Mouse (Mus musculus) kidney, postnatal 0 days (tissue): ENCODE measurements around the gene Igsf8. TPM values are rescaled to one million over a fixed set of nuclear protein-coding genes. Genes with fewer than 3 reads are reported as not detected.

Experiments
- ATAC-seq: fragments of 200-750 bp; cut with Nextera tagmentation; replicated peaks from 2 replicates; pipeline ENCODE4 v1.8.0; 2017; ENCODE audit warnings: low read depth, moderate number of reproducible peaks, moderate TSS enrichment, moderate library complexity; ENCODE audit not compliant: low FRiP score
- DNase-seq: peaks from one replicate; pipeline ENCODE4 v3.0.0-alpha.2; 2016; ENCODE audit warnings: low spot score
- H3K27ac ChIP-seq: fragments of 300-500 bp; sonication (generic); 2 replicates; pipeline ENCODE4 v1.5.1; 2014; ENCODE audit warnings: mild to moderate bottlenecking
- H3K27me3 ChIP-seq: fragments of 300-500 bp; sonication (generic); 2 replicates; pipeline ENCODE4 v1.6.1; 2014; ENCODE audit warnings: low read length, mixed read lengths; ENCODE audit not compliant: insufficient read depth
- H3K36me3 ChIP-seq: fragments of 300-500 bp; sonication (generic); 2 replicates; pipeline ENCODE4 v1.6.1; 2014; ENCODE audit warnings: low read length, mixed read lengths; ENCODE audit not compliant: insufficient read depth
- H3K4me1 ChIP-seq: fragments of 300-500 bp; sonication (generic); replicated peaks from 2 replicates; pipeline ENCODE4 v1.6.1; 2014; ENCODE audit warnings: antibody characterized with exemption, low read length, mixed read lengths; ENCODE audit not compliant: insufficient read depth
- H3K4me2 ChIP-seq: fragments of 300-500 bp; sonication (generic); 2 replicates; pipeline ENCODE4 v1.6.1; 2014; ENCODE audit warnings: mild to moderate bottlenecking, low read length, moderate library complexity, mixed read lengths
- H3K4me3 ChIP-seq: fragments of 300-500 bp; sonication (generic); replicated peaks from 2 replicates; pipeline ENCODE4 v1.5.1; 2014; ENCODE audit warnings: low read depth, low read length
- H3K9ac ChIP-seq: fragments of 300-500 bp; sonication (generic); 2 replicates; pipeline ENCODE4 v1.6.1; 2014; ENCODE audit warnings: low read depth, low read length
- H3K9me3 ChIP-seq: fragments of 300-500 bp; sonication (generic); replicated peaks from 2 replicates; pipeline ENCODE4 v1.6.1; 2016; ENCODE audit warnings: low read length, inconsistent platforms, mixed read lengths
- CTCF ChIP-seq: IDR thresholded peaks from 2 replicates; pipeline ENCODE4 v1.5.1; 2016; ENCODE audit warnings: antibody characterized with exemption, low read depth, mild to moderate bottlenecking, moderate library complexity
- WGBS: fragments of 180-500 bp; shearing (Covaris S2); extraction: QIAGEN DNeasy Blood & Tissue Kit; methylation state at CpG from one replicate; pipeline ENCODE4 v1.1.7; 2014; 5-methylcytosine and 5-hydroxymethylcytosine counted together
- polyA plus RNA-seq: library from polyadenylated mRNA; unstranded; fragments of >200 nt; fragmentation: Nextera tagmentation; extraction: Ambion mirVana; gene quantifications from 2 replicates; pipeline ENCODE4 v1.2.1, GENCODE M21; 2015

Igsf8 gene
- polyA plus RNA-seq, 1 experiment from 2014 or later: 39.0 TPM

- Histone ChIP-seq H3K27ac (no peak overlapping the region), H3K9me3 (no peaks in the 10 kb centered on the region), H3K4me2 (no peak overlapping the region), H3K9ac (no peak overlapping the region), H3K27me3 (no peaks in the 10 kb centered on the region), H3K4me3 (no peak overlapping the region), H3K36me3 (no peaks in the 10 kb centered on the region), H3K4me1 (no peaks in the 10 kb centered on the region)
- 57% methylated on average over 10 of the region's 10 CpGs for WGBS
- ATAC-seq (no peak), DNase-seq (no peak)
- TF ChIP-seq CTCF: no peak
These were observed 10.3 kb downstream of the Igsf8 start for GRCm38 (mm10) chr1:172271765-172272164.

GRCm38 (mm10) chr1:172273386-172273785 is 11.9 kb downstream of the Igsf8 start:
- ATAC-seq: no peak
- Histone ChIP-seq H3K9me3 (no peaks in the 10 kb centered on the region), H3K4me3 (no peak overlapping the region), H3K27ac (no peak overlapping the region), H3K36me3 (no peaks in the 10 kb centered on the region), H3K4me1 (no peaks in the 10 kb centered on the region), H3K9ac (no peak overlapping the region), H3K4me2 (no peak overlapping the region), H3K27me3 (no peaks in the 10 kb centered on the region)
- no peak for TF ChIP-seq CTCF
- DNase-seq: no peak
- WGBS: 91% methylated on average over 6 of the region's 6 CpGs

GRCm38 (mm10) chr1:172274116-172274515 is 12.7 kb downstream of the Igsf8 start:
- H3K27ac ChIP-seq: no peak overlapping the region
- H3K4me3 ChIP-seq: no peak overlapping the region
- H3K9ac ChIP-seq: no peak overlapping the region
- no peaks in the 10 kb centered on the region for H3K4me1 ChIP-seq
- H3K9me3 ChIP-seq: no peaks in the 10 kb centered on the region
- TF ChIP-seq CTCF: no peak
- H3K36me3 ChIP-seq: no peaks in the 10 kb centered on the region
- H3K27me3 ChIP-seq: no peaks in the 10 kb centered on the region
- ATAC-seq (no peak), DNase-seq (no peak)
- 55% methylated on average over 5 of the region's 5 CpGs for WGBS
- no peak overlapping the region for H3K4me2 ChIP-seq

- WGBS: 75% methylated on average over 5 of the region's 5 CpGs
- DNase-seq (no peak), ATAC-seq (no peak)
- Histone ChIP-seq H3K4me3 (no peak overlapping the region), H3K4me2 (no peak overlapping the region), H3K27ac (no peak overlapping the region), H3K4me1 (no peaks in the 10 kb centered on the region), H3K36me3 (no peaks in the 10 kb centered on the region), H3K9ac (no peak overlapping the region), H3K9me3 (no peaks in the 10 kb centered on the region), H3K27me3 (no peaks in the 10 kb centered on the region)
- no peak for TF ChIP-seq CTCF
These were observed 13.1 kb downstream of the Igsf8 start for GRCm38 (mm10) chr1:172274547-172274946.

GRCm38 (mm10) chr1:172277172-172277571 is 15.7 kb downstream of the Igsf8 start:
- DNase-seq (no peak), ATAC-seq (no peak)
- TF ChIP-seq CTCF: no peak
- Histone ChIP-seq H3K36me3 (no peaks in the 10 kb centered on the region), H3K9ac (no peak overlapping the region), H3K9me3 (no peaks in the 10 kb centered on the region), H3K4me1 (no peaks in the 10 kb centered on the region), H3K4me2 (no peak overlapping the region), H3K27me3 (no peaks in the 10 kb centered on the region), H3K4me3 (no peak overlapping the region), H3K27ac (no peak overlapping the region)
- WGBS: 69% methylated on average over 3 of the region's 3 CpGs

GRCm38 (mm10) chr1:172278328-172278727 is 16.9 kb downstream of the Igsf8 start:
- H3K4me1 ChIP-seq: no peaks in the 10 kb centered on the region
- no peak overlapping the region for H3K9ac ChIP-seq
- no peak for DNase-seq
- H3K9me3 ChIP-seq: no peaks in the 10 kb centered on the region
- no peaks in the 10 kb centered on the region for H3K27me3 ChIP-seq
- no peak overlapping the region for H3K4me3 ChIP-seq
- WGBS: 92% methylated on average over 13 of the region's 13 CpGs
- no peak for ATAC-seq
- no peak overlapping the region for H3K4me2 ChIP-seq
- no peaks in the 10 kb centered on the region for H3K36me3 ChIP-seq
- no peak overlapping the region for H3K27ac ChIP-seq
- TF ChIP-seq CTCF: no peak

GRCm38 (mm10) chr1:172279768-172280509 is 18.5 kb downstream of the Igsf8 start:
- no peak for DNase-seq
- Histone ChIP-seq H3K4me3 (no peak overlapping the region), H3K9me3 (no peaks in the 10 kb centered on the region), H3K36me3 (no peaks in the 10 kb centered on the region), H3K4me1 (no peaks in the 10 kb centered on the region), H3K4me2 (no peak overlapping the region), H3K9ac (no peak overlapping the region), H3K27me3 (no peaks in the 10 kb centered on the region), H3K27ac (no peak overlapping the region)
- no peak for ATAC-seq
- TF ChIP-seq CTCF: no peak
- WGBS: 83% methylated on average over 16 of the region's 16 CpGs
